Mouse (Mus musculus) heart, adult 18-20 months (tissue): ENCODE data around the gene Pikfyve. TPM values are rescaled to one million over a fixed set of nuclear protein-coding genes. Genes with fewer than 3 reads are reported as not detected.

Experiments used
- DNase-seq, 2 experiments: peaks; one replicate each; pipeline ENCODE4 v3.0.0; 2021 to 2022; ENCODE audit warnings: mixed read lengths in 1 of 2
- total RNA-seq, 2 experiments: library from RNA; stranded (reverse); gene quantifications; 2 replicates each; pipeline ENCODE4 v1.2.3; 2021

The Pikfyve gene
- total RNA-seq, 2 experiments from 2014 or later: 7.8 to 11.5 TPM

DNA sequence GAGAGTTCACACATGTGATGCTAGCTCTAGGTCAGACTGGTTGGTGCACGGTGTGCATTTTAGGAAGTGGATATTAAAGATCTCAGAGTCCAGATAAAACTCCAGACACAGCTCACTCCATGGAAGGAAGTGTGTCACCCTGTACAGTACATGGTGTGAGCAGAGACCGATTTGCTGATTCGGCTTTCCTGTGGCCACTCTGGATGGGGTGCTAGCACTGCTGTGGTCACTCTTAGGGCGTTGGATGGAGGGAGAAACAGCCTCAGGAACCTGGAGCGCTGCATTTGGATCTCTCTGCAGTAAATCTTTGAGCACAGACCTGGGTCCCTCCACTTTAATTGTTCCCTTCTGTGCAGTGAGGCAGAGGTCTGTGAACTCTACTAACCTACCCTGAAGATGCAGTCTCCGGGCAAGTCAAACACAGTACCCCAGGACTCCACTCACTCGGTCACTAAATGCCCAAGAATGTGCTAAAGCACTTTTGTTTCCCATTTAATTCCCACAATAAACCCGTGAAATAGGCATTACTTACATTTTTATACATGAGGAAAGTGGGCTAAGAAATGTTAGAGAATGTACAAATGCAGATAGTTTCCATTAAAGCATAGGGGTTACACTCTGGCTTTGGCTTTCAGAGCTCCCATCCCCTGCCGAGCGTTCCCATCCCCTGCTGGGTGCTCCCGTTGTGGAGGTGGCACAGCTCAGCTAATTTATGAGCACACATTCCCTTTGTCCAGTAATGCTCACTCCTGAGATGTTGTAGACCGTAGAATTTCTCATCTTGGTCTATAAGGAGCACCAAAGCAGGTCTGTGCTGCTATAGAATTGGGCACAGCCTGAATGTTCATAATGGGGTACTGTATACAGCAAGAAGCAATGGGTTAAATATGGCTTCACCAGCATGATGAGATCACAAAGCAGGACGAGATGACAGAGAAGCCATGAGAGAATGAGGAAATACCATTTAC is 127.9 kb downstream of the Pikfyve start:
- no peak for DNase-seq

DNA sequence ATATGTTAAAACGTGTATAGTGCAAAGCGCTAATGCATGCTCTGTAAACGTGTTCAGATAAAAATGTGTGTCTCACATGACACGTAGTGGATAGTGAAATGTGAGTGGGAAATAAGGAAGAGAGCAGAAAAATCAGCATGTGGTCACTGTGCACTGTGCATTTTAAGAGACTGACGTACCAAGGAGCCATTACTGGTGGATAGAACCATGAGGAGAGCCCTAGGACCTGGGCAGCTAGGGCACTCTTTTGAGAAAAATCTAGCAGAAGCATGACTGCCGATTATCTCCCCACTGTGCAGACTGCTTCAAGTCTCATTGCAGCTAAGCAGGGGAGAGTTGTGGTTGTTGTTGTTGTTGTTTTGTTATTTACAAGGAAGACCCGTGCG is 128.5 kb downstream of the Pikfyve start:
- DNase-seq: no peak

Other genes with a start within 250 kb of the Pikfyve start
- 1 to 10 TPM; 6.6 to 7.1 TPM for gene Plekhm3, start 229.9 kb upstream of the Pikfyve start, total RNA-seq
- under 1 TPM in 1 of 2 experiments, not detected in 1; 0.21 TPM for gene Akr1cl, start 153.9 kb upstream of the Pikfyve start, total RNA-seq
- gene Cryge, start 135.5 kb upstream of the Pikfyve start, total RNA-seq: not detected
- gene Crygd, start 123.2 kb upstream of the Pikfyve start, total RNA-seq: not detected
- not detected for gene Crygc, start 113.0 kb upstream of the Pikfyve start, total RNA-seq
- gene Crygb, start 104.4 kb upstream of the Pikfyve start, total RNA-seq: not detected
- not detected for gene Cryga, start 83.3 kb upstream of the Pikfyve start, total RNA-seq
- not detected for gene Gm28845, start 67.1 kb upstream of the Pikfyve start, total RNA-seq
- gene D630023F18Rik, start 63.5 kb upstream of the Pikfyve start, total RNA-seq: not detected
- 10 to 100 TPM; 68.5 to 84.3 TPM for gene Idh1, start 183 bp upstream of the Pikfyve start, total RNA-seq
- not detected for gene Pth2r, start 95.4 kb downstream of the Pikfyve start, total RNA-seq